In genomic region chr2:28252554-28252953, GRCm38 (mm10) we compare ENCODE assay signal across 21 mouse cellular contexts. TPM values are rescaled to one million over a fixed set of nuclear protein-coding genes. Genes with fewer than 3 reads are reported as not detected.
A peak's percentile ranks its signal among the peaks of the same experiment; 100 is the strongest.
DNase-seq lines count a peak whose midpoint lies in the region; ATAC-seq and TF ChIP-seq lines count a peak whose summit lies in the region.
"Had no signal": no experiment of that assay in that cellular context is flagged by ENCODE, and none has a peak within 500 bp of the region (broad histone marks: within the 10 kb centered on the region; RNA-seq: fewer than 3 reads in every experiment).

No protein-coding gene starts in this region.

- H3K9me3 ChIP-seq in hindbrain, embryonic 13.5 days: no peaks in the 10 kb centered on the region
- H3K9me3 ChIP-seq in hindbrain, embryonic 12.5 days (replicated peaks): no peaks in the 10 kb centered on the region
- no peaks in the 10 kb centered on the region for H3K9me3 ChIP-seq in midbrain, embryonic 10.5 days (replicated peaks)
- H3K9me3 ChIP-seq in midbrain, embryonic 16.5 days (replicated peaks; ENCODE audit: control insufficient read depth, low read length, poor library complexity, severe bottlenecking): no peaks in the 10 kb centered on the region
- H3K9me3 ChIP-seq in ES-E14 (ENCODE audit: control insufficient read depth, insufficient read depth, low read depth, low read length): no peaks in the 10 kb centered on the region
- H3K9me3 ChIP-seq: embryonic facial prominence, embryonic 10.5 days; embryonic facial prominence, embryonic 12.5 days; forebrain, embryonic 13.5 days; forebrain, embryonic 15.5 days; G1E had no signal

- no peak overlapping the region for H3K27ac ChIP-seq in hindbrain, embryonic 13.5 days
- H3K27ac ChIP-seq in hindbrain, embryonic 12.5 days: no peak overlapping the region
- H3K27ac ChIP-seq in midbrain, embryonic 10.5 days (replicated peaks): 0 out of 2 replicates have a peak overlapping the region, but pooled peaks have one; percentile 38
- H3K27ac ChIP-seq in midbrain, embryonic 16.5 days (ENCODE audit: low read length): no peak overlapping the region
- peak overlapping the region; percentile 20; the same call in 1 of the 2 replicates for H3K27ac ChIP-seq in ES-E14 (ENCODE audit: insufficient read depth, low read depth, low read length, poor library complexity, severe bottlenecking)
- H3K27ac ChIP-seq: embryonic facial prominence, embryonic 10.5 days; embryonic facial prominence, embryonic 12.5 days; forebrain, embryonic 13.5 days; forebrain, embryonic 15.5 days had no signal

- H3K36me3 ChIP-seq in hindbrain, embryonic 13.5 days: no peaks in the 10 kb centered on the region
- H3K36me3 ChIP-seq in hindbrain, embryonic 12.5 days: no peaks in the 10 kb centered on the region
- H3K36me3 ChIP-seq in midbrain, embryonic 10.5 days: no peaks in the 10 kb centered on the region
- no peaks in the 10 kb centered on the region for H3K36me3 ChIP-seq in midbrain, embryonic 16.5 days (ENCODE audit: control insufficient read depth, insufficient read depth, low read length)
- H3K36me3 ChIP-seq in ES-E14 (ENCODE audit: control insufficient read depth, insufficient read depth, low read length, poor library complexity, severe bottlenecking): no peaks in the 10 kb centered on the region
- H3K36me3 ChIP-seq: embryonic facial prominence, embryonic 10.5 days; embryonic facial prominence, embryonic 12.5 days; forebrain, embryonic 15.5 days; G1E had no signal

- no peak overlapping the region for H3K4me2 ChIP-seq in hindbrain, embryonic 13.5 days
- no peak overlapping the region for H3K4me2 ChIP-seq in hindbrain, embryonic 12.5 days (replicated peaks)
- H3K4me2 ChIP-seq in midbrain, embryonic 16.5 days (ENCODE audit: low read length): no peak overlapping the region
- H3K4me2 ChIP-seq: embryonic facial prominence, embryonic 12.5 days; forebrain, embryonic 13.5 days; forebrain, embryonic 15.5 days had no signal

- H3K4me3 ChIP-seq in hindbrain, embryonic 13.5 days: no peak overlapping the region
- no peak overlapping the region for H3K4me3 ChIP-seq in hindbrain, embryonic 12.5 days
- no peak overlapping the region for H3K4me3 ChIP-seq in midbrain, embryonic 10.5 days
- no peak overlapping the region for H3K4me3 ChIP-seq in midbrain, embryonic 16.5 days (ENCODE audit: low read depth, low read length)
- H3K4me3 ChIP-seq in ES-E14 (ENCODE audit: insufficient read depth in 1 of 2, low read depth in 1 of 2, low read length in 2 of 2, poor library complexity in 1 of 2, severe bottlenecking in 1 of 2): no peak overlapping the region
- H3K4me3 ChIP-seq: embryonic facial prominence, embryonic 10.5 days; embryonic facial prominence, embryonic 12.5 days; forebrain, embryonic 13.5 days; forebrain, embryonic 15.5 days had no signal

- WGBS in hindbrain, embryonic 13.5 days: 60% methylated on average over 4 of the region's 4 CpGs
- 61% methylated on average over 4 of the region's 4 CpGs for WGBS in hindbrain, embryonic 12.5 days
- 75% methylated on average over 4 of the region's 4 CpGs for WGBS in midbrain, embryonic 10.5 days
- WGBS in midbrain, embryonic 16.5 days: 47% methylated on average over 4 of the region's 4 CpGs

- no peak for DNase-seq in midbrain, embryonic 10.5 days (ENCODE audit: low spot score)
- DNase-seq in ES-E14 (ENCODE audit: low read depth, low spot score): no peak
- DNase-seq in kidney, postnatal 4 days: no peak
- DNase-seq: adrenal gland, adult 8-10 months; adrenal gland, postnatal 14 days; adrenal gland, postnatal 36 days; cerebellum, adult 11-12 months; cerebellum, adult 2 months; cerebellum, adult 9-10 months; cerebellum, postnatal 10 days; cerebellum, postnatal 25 days had no signal

- in situ Hi-C loops in ES-E14 (cut with MboI; ENCODE audit: low sequenced_read_pairs in 2 of 2, unreplicated experiment in 2 of 2): no loop called here

- 0 out of 2 replicates have a peak overlapping the region, but pooled peaks have one; percentile 1 for H3K9ac ChIP-seq in hindbrain, embryonic 13.5 days
- H3K9ac ChIP-seq in hindbrain, embryonic 12.5 days: no peak overlapping the region
- no peak overlapping the region for H3K9ac ChIP-seq in midbrain, embryonic 16.5 days (ENCODE audit: low read depth, low read length)
- H3K9ac ChIP-seq in ES-E14 (ENCODE audit: insufficient read depth, low read depth, low read length, poor library complexity, severe bottlenecking): no peak overlapping the region
- H3K9ac ChIP-seq: embryonic facial prominence, embryonic 12.5 days; forebrain, embryonic 13.5 days; forebrain, embryonic 15.5 days had no signal

- no peak for ATAC-seq in hindbrain, embryonic 13.5 days (ENCODE audit: low FRiP score)
- no peak for ATAC-seq in hindbrain, embryonic 12.5 days (ENCODE audit: low FRiP score)
- no peak for ATAC-seq in midbrain, embryonic 16.5 days
- ATAC-seq: activated CD4-positive, CD25-positive, alpha-beta regulatory T cell, adult 4 months; forebrain, embryonic 13.5 days; forebrain, embryonic 15.5 days; Patski had no signal

- 0 out of 2 replicates have a peak, but pooled peaks cover 10% of the 10 kb centered on the region for H3K27me3 ChIP-seq in hindbrain, embryonic 13.5 days
- H3K27me3 ChIP-seq in hindbrain, embryonic 12.5 days: no peaks in the 10 kb centered on the region; the same call in 1 of the 2 replicates
- H3K27me3 ChIP-seq in midbrain, embryonic 10.5 days (ENCODE audit: low read depth, poor library complexity, severe bottlenecking): peaks cover 20% of the 10 kb centered on the region; the same call in 1 of the 2 replicates
- H3K27me3 ChIP-seq in midbrain, embryonic 16.5 days (ENCODE audit: control insufficient read depth, insufficient read depth, low read depth, low read length): no peaks in the 10 kb centered on the region
- H3K27me3 ChIP-seq: embryonic facial prominence, embryonic 12.5 days; forebrain, embryonic 13.5 days; forebrain, embryonic 15.5 days; Patski had no signal

- peaks cover 22% of the 10 kb centered on the region for H3K4me1 ChIP-seq in hindbrain, embryonic 13.5 days (replicated peaks)
- peaks cover 10% of the 10 kb centered on the region for H3K4me1 ChIP-seq in hindbrain, embryonic 12.5 days
- peaks cover 30% of the 10 kb centered on the region for H3K4me1 ChIP-seq in midbrain, embryonic 10.5 days
- H3K4me1 ChIP-seq in midbrain, embryonic 16.5 days (ENCODE audit: control insufficient read depth, insufficient read depth, low read length): peaks cover 2% of the 10 kb centered on the region
- H3K4me1 ChIP-seq in ES-E14 (ENCODE audit: control insufficient read depth in 2 of 2, insufficient read depth in 2 of 2, low read length in 2 of 2, poor library complexity in 1 of 2): no peaks in the 10 kb centered on the region
- H3K4me1 ChIP-seq: embryonic facial prominence, embryonic 12.5 days had no signal

TF ChIP-seq in ES-E14, 5 proteins besides CTCF, POLR2A, EP300 and RAD21:
- TF ChIP-seq ZC3H11A (IDR thresholded peaks at IDR 0.05; ENCODE audit: borderline replicate concordance, low read depth, low read length) (no peak), HCFC1 (IDR thresholded peaks at IDR 0.05; ENCODE audit: borderline replicate concordance, insufficient read depth, low read length) (no peak), ZNF384 (IDR thresholded peaks at IDR 0.05; ENCODE audit: low read depth, low read length) (no peak), CHD2 (IDR thresholded peaks at IDR 0.05; ENCODE audit: low read depth, low read length) (no peak), MAFK (IDR thresholded peaks at IDR 0.05; ENCODE audit: insufficient read depth, low read depth, low read length) (no peak)

RNA-seq across cellular contexts. Expression of gene Olfm1, which starts 59.8 kb away (rescaled TPM):
- 267 and 274 TPM in 2 replicates for polyA plus RNA-seq in hindbrain, embryonic 13.5 days (2015; fragmentation: Nextera tagmentation; extraction: Ambion mirVana)
- polyA plus RNA-seq in hindbrain, embryonic 12.5 days (2016; fragmentation: Nextera tagmentation; extraction: Ambion mirVana): 189 and 191 TPM in 2 replicates
- polyA plus RNA-seq in midbrain, embryonic 10.5 days (2016; fragmentation: Nextera tagmentation; extraction: Ambion mirVana): 27.8 and 42.4 TPM in 2 replicates
- 340 and 355 TPM in 2 replicates for polyA plus RNA-seq in midbrain, embryonic 16.5 days (2015; fragmentation: Nextera tagmentation; extraction: Ambion mirVana)
- 3.4 and 5.2 TPM in 2 replicates for total RNA-seq in ES-E14 (2012; rRNA removed)

Comparison
In these comparisons a context has a peak if more than half of its experiments do, and no peak if none do; other contexts are left out.
1. H3K27ac ChIP-seq: peak in midbrain, embryonic 10.5 days (single experiment) and ES-E14 (single experiment); none in hindbrain, embryonic 13.5 days (single experiment), hindbrain, embryonic 12.5 days (single experiment) and midbrain, embryonic 16.5 days (single experiment).